ENCODE assay signal across 9 mouse cellular contexts in the genomic region with DNA sequence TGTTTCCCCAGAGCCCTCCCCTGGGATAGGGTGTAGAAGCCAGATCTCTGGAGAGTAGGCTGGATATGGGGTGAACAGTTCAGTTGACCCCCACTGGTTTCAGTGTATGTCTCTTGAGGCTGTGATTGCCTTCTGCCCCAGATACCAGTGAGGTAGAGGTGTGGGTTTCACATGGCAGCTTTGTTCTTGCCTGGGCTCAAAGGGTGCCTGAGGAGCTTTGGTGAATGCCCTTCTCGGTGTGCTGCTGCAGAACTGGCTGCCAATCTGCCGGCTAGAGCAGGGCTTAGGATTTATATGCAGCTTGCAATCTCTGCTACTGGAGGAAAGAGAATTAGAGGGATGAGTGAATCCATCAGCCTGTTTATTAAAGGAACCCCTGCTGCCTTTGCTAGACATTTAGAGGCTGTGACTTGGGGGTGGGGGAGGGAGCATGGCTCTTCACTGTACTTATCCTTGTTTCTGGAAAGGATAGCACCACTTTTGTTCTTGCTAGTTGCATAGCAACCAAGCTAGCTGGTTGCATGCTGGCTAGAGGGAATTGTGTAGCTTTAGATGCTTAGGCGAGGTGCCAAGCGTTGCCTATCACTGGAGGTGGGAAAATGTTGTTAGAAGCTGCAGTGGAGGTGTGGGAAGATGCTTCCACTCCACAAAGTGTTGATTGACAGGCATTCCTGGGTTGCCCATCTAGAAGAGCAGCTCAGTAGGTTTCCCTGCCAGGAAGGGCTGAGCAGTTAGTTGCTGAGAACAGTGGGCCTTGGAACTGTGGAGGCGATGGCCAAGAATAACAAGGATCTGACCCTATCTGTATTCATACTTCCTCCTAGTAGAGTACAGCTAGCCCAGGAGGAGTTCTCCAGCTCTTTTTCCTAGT. TPM values are rescaled to one million over a fixed set of nuclear protein-coding genes. Genes with fewer than 3 reads are reported as not detected.
DNase-seq lines count a peak whose midpoint lies in the region; ATAC-seq and TF ChIP-seq lines count a peak whose summit lies in the region.
"Had no signal": no experiment of that assay in that cellular context is flagged by ENCODE, and none has a peak within 500 bp of the region (broad histone marks: within the 10 kb centered on the region; RNA-seq: fewer than 3 reads in every experiment).

No protein-coding gene starts in this region.

- no peak overlapping the region for H3K27ac ChIP-seq in embryonic facial prominence, embryonic 14.5 days (replicated peaks; ENCODE audit: low read depth, low read length)
- no peak overlapping the region for H3K27ac ChIP-seq in embryonic facial prominence, embryonic 10.5 days (replicated peaks)
- peak overlapping the region; percentile 90 for H3K27ac ChIP-seq in cortical plate, adult 2 months (ENCODE audit: insufficient read depth, low read length)
- H3K27ac ChIP-seq in hindbrain, embryonic 16.5 days (ENCODE audit: low read depth, low read length), result peak overlapping the region; percentile 69
- H3K27ac ChIP-seq in neural tube, embryonic 14.5 days (ENCODE audit: low read depth, low read length), result peak overlapping the region; percentile 89
- no peak overlapping the region for H3K27ac ChIP-seq in stomach, postnatal 0 days (replicated peaks)
- H3K27ac ChIP-seq: limb, embryonic 15.5 days had no signal

- no peak for TF ChIP-seq POLR2A in cortical plate, adult 2 months (IDR thresholded peaks at IDR 0.05; ENCODE audit: extremely low read depth, insufficient read depth, low read length)

- no peak for TF ChIP-seq EP300 in stomach, postnatal 0 days (optimal IDR thresholded peaks at IDR 0.05)

- WGBS in embryonic facial prominence, embryonic 14.5 days, result 75% methylated on average over 5 of the region's 5 CpGs
- whole genome bisulfite sequencing in embryonic facial prominence, embryonic 10.5 days, result 79% methylated on average over 5 of the region's 5 CpGs
- WGBS in hindbrain, embryonic 16.5 days, result 27% methylated on average over 5 of the region's 5 CpGs
- WGBS in neural tube, embryonic 14.5 days, result 31% methylated on average over 5 of the region's 5 CpGs
- 66% methylated on average over 5 of the region's 5 CpGs for WGBS in stomach, postnatal 0 days

- H3K9me3 ChIP-seq in embryonic facial prominence, embryonic 14.5 days (ENCODE audit: control insufficient read depth, low read length), result no peaks in the 10 kb centered on the region
- H3K9me3 ChIP-seq in embryonic facial prominence, embryonic 10.5 days, result no peaks in the 10 kb centered on the region
- no peaks in the 10 kb centered on the region for H3K9me3 ChIP-seq in hindbrain, embryonic 16.5 days (ENCODE audit: control insufficient read depth, low read length)
- no peaks in the 10 kb centered on the region for H3K9me3 ChIP-seq in neural tube, embryonic 14.5 days (ENCODE audit: control insufficient read depth, low read length)
- H3K9me3 ChIP-seq in stomach, postnatal 0 days (ENCODE audit: control insufficient read depth, low read length), result no peaks in the 10 kb centered on the region
- H3K9me3 ChIP-seq: limb, embryonic 15.5 days had no signal

- H3K4me2 ChIP-seq in embryonic facial prominence, embryonic 14.5 days (ENCODE audit: low read depth, low read length), result no peak overlapping the region
- peak overlapping the region; percentile 14 for H3K4me2 ChIP-seq in hindbrain, embryonic 16.5 days (ENCODE audit: low read length)
- H3K4me2 ChIP-seq in neural tube, embryonic 14.5 days (ENCODE audit: low read depth, low read length), result peak overlapping the region; percentile 26
- H3K4me2 ChIP-seq in stomach, postnatal 0 days (replicated peaks; ENCODE audit: low read depth), result no peak overlapping the region
- H3K4me2 ChIP-seq: limb, embryonic 15.5 days had no signal

- DNase-seq in embryonic facial prominence, embryonic 14.5 days (ENCODE audit: low spot score), result peak; percentile 23
- DNase-seq in embryonic facial prominence, embryonic 10.5 days (ENCODE audit: low spot score), result no peak
- DNase-seq in natural killer cell, adult 2 months (ENCODE audit: low spot score in 2 of 2), result no peak
- DNase-seq in cerebellum, postnatal 36 days, result no peak
- DNase-seq in stomach, postnatal 0 days (ENCODE audit: low spot score), result no peak

- no peak overlapping the region for H3K4me3 ChIP-seq in embryonic facial prominence, embryonic 14.5 days (ENCODE audit: low read depth, low read length)
- no peak overlapping the region for H3K4me3 ChIP-seq in embryonic facial prominence, embryonic 10.5 days
- H3K4me3 ChIP-seq in cortical plate, adult 2 months (ENCODE audit: insufficient read depth, low read length), result no peak overlapping the region
- H3K4me3 ChIP-seq in hindbrain, embryonic 16.5 days (ENCODE audit: low read length), result no peak overlapping the region
- no peak overlapping the region for H3K4me3 ChIP-seq in neural tube, embryonic 14.5 days (ENCODE audit: low read depth, low read length)
- no peak overlapping the region for H3K4me3 ChIP-seq in stomach, postnatal 0 days (ENCODE audit: low read depth, low read length)
- H3K4me3 ChIP-seq: limb, embryonic 15.5 days had no signal

- ATAC-seq in embryonic facial prominence, embryonic 14.5 days (ENCODE audit: low read depth), result peak; percentile 47; the same call in 1 of the 2 replicates
- ATAC-seq in hindbrain, embryonic 16.5 days, result peak; percentile 93
- peak; percentile 93 for ATAC-seq in neural tube, embryonic 14.5 days (ENCODE audit: low read depth)
- no peak for ATAC-seq in stomach, postnatal 0 days (ENCODE audit: low FRiP score, low TSS enrichment)

- TF ChIP-seq CTCF in cortical plate, adult 2 months (IDR thresholded peaks at IDR 0.05; ENCODE audit: extremely low read depth, insufficient read depth, low read length), result no peak
- no peak for TF ChIP-seq CTCF in stomach, postnatal 0 days (IDR thresholded peaks at IDR 0.05; ENCODE audit: low read depth)

- H3K9ac ChIP-seq in embryonic facial prominence, embryonic 14.5 days (ENCODE audit: low read depth, low read length), result 0 out of 2 replicates have a peak overlapping the region, but pooled peaks have one; percentile 19
- H3K9ac ChIP-seq in hindbrain, embryonic 16.5 days (ENCODE audit: low read depth, low read length), result peak overlapping the region; percentile 20; the same call in 1 of the 2 replicates
- H3K9ac ChIP-seq in neural tube, embryonic 14.5 days (replicated peaks; ENCODE audit: low read depth, low read length), result no peak overlapping the region; the same call in 1 of the 2 replicates
- no peak overlapping the region for H3K9ac ChIP-seq in stomach, postnatal 0 days (ENCODE audit: low read length)
- H3K9ac ChIP-seq: limb, embryonic 15.5 days had no signal

- H3K4me1 ChIP-seq in embryonic facial prominence, embryonic 14.5 days (ENCODE audit: control insufficient read depth, insufficient read depth, low read length), result no peaks in the 10 kb centered on the region
- H3K4me1 ChIP-seq in embryonic facial prominence, embryonic 10.5 days, result peaks cover 9% of the 10 kb centered on the region; the same call in 1 of the 2 replicates
- peaks cover 21% of the 10 kb centered on the region for H3K4me1 ChIP-seq in cortical plate, adult 2 months (ENCODE audit: control insufficient read depth, insufficient read depth, low read length)
- H3K4me1 ChIP-seq in hindbrain, embryonic 16.5 days (ENCODE audit: control insufficient read depth, insufficient read depth, low read depth, low read length), result peaks cover 21% of the 10 kb centered on the region
- peaks cover 16% of the 10 kb centered on the region; the same call in 1 of the 2 replicates for H3K4me1 ChIP-seq in neural tube, embryonic 14.5 days (ENCODE audit: control insufficient read depth, insufficient read depth, low read length)
- H3K4me1 ChIP-seq in stomach, postnatal 0 days (replicated peaks; ENCODE audit: control insufficient read depth, insufficient read depth), result no peaks in the 10 kb centered on the region
- H3K4me1 ChIP-seq: limb, embryonic 15.5 days had no signal

- no peaks in the 10 kb centered on the region for H3K27me3 ChIP-seq in embryonic facial prominence, embryonic 14.5 days (replicated peaks; ENCODE audit: control insufficient read depth, insufficient read depth, low read length)
- H3K27me3 ChIP-seq in embryonic facial prominence, embryonic 10.5 days (replicated peaks; ENCODE audit: low read depth, poor library complexity, severe bottlenecking), result no peaks in the 10 kb centered on the region
- H3K27me3 ChIP-seq in hindbrain, embryonic 16.5 days (replicated peaks; ENCODE audit: control insufficient read depth, insufficient read depth, low read length), result no peaks in the 10 kb centered on the region
- H3K27me3 ChIP-seq in neural tube, embryonic 14.5 days (ENCODE audit: control insufficient read depth, insufficient read depth, low read length), result no peaks in the 10 kb centered on the region
- H3K27me3 ChIP-seq in stomach, postnatal 0 days (ENCODE audit: control insufficient read depth, insufficient read depth, low read length), result no peaks in the 10 kb centered on the region
- H3K27me3 ChIP-seq: limb, embryonic 15.5 days had no signal

- H3K36me3 ChIP-seq in embryonic facial prominence, embryonic 14.5 days (ENCODE audit: control insufficient read depth, insufficient read depth, low read length), result no peaks in the 10 kb centered on the region
- H3K36me3 ChIP-seq in embryonic facial prominence, embryonic 10.5 days (replicated peaks), result peaks cover 33% of the 10 kb centered on the region
- H3K36me3 ChIP-seq in hindbrain, embryonic 16.5 days (ENCODE audit: control insufficient read depth, insufficient read depth, low read length), result no peaks in the 10 kb centered on the region
- no peaks in the 10 kb centered on the region for H3K36me3 ChIP-seq in neural tube, embryonic 14.5 days (ENCODE audit: control insufficient read depth, insufficient read depth, low read length)
- H3K36me3 ChIP-seq in stomach, postnatal 0 days (ENCODE audit: control insufficient read depth, insufficient read depth, low read length), result no peaks in the 10 kb centered on the region

RNA-seq across cellular contexts. Expression of gene Aco2, which starts 7.7 kb away (rescaled TPM):
- 160 and 165 TPM in 2 replicates for polyA plus RNA-seq in embryonic facial prominence, embryonic 14.5 days (2014; fragmentation: Nextera tagmentation; extraction: Ambion mirVana)
- polyA plus RNA-seq in embryonic facial prominence, embryonic 10.5 days (2016; fragmentation: Nextera tagmentation; extraction: Ambion mirVana), result 153 TPM in 2 replicates
- 533 and 545 TPM in 2 replicates for polyA plus RNA-seq in cortical plate, adult 2 months (2012; rRNA removed)
- 333 and 346 TPM in 2 replicates for polyA plus RNA-seq in hindbrain, embryonic 16.5 days (2015; fragmentation: Nextera tagmentation; extraction: Ambion mirVana)
- polyA plus RNA-seq in neural tube, embryonic 14.5 days (2014; fragmentation: Nextera tagmentation; extraction: Ambion mirVana), result 278 and 281 TPM in 2 replicates
- 130 and 141 TPM in 2 replicates for polyA plus RNA-seq in stomach, postnatal 0 days (2015; fragmentation: Nextera tagmentation; extraction: Ambion mirVana)

RNA-seq across cellular contexts. Expression of gene Phf5a, which starts 8.1 kb away (rescaled TPM):
- polyA plus RNA-seq in embryonic facial prominence, embryonic 14.5 days (2014; fragmentation: Nextera tagmentation; extraction: Ambion mirVana), result 138 and 146 TPM in 2 replicates
- polyA plus RNA-seq in embryonic facial prominence, embryonic 10.5 days (2016; fragmentation: Nextera tagmentation; extraction: Ambion mirVana), result 260 and 267 TPM in 2 replicates
- polyA plus RNA-seq in cortical plate, adult 2 months (2012; rRNA removed), result 53.3 and 57.7 TPM in 2 replicates
- 118 and 122 TPM in 2 replicates for polyA plus RNA-seq in hindbrain, embryonic 16.5 days (2015; fragmentation: Nextera tagmentation; extraction: Ambion mirVana)
- polyA plus RNA-seq in neural tube, embryonic 14.5 days (2014; fragmentation: Nextera tagmentation; extraction: Ambion mirVana), result 129 and 138 TPM in 2 replicates
- polyA plus RNA-seq in stomach, postnatal 0 days (2015; fragmentation: Nextera tagmentation; extraction: Ambion mirVana), result 75.8 and 77.0 TPM in 2 replicates

RNA-seq across cellular contexts. Expression of gene Tob2, which starts 21.2 kb away (rescaled TPM):
- polyA plus RNA-seq in embryonic facial prominence, embryonic 14.5 days (2014; fragmentation: Nextera tagmentation; extraction: Ambion mirVana), result 23.0 and 26.8 TPM in 2 replicates
- polyA plus RNA-seq in embryonic facial prominence, embryonic 10.5 days (2016; fragmentation: Nextera tagmentation; extraction: Ambion mirVana), result 20.1 and 20.3 TPM in 2 replicates
- 19.9 and 21.0 TPM in 2 replicates for polyA plus RNA-seq in cortical plate, adult 2 months (2012; rRNA removed)
- 15.7 and 18.4 TPM in 2 replicates for polyA plus RNA-seq in hindbrain, embryonic 16.5 days (2015; fragmentation: Nextera tagmentation; extraction: Ambion mirVana)
- polyA plus RNA-seq in neural tube, embryonic 14.5 days (2014; fragmentation: Nextera tagmentation; extraction: Ambion mirVana), result 12.4 and 13.4 TPM in 2 replicates
- polyA plus RNA-seq in stomach, postnatal 0 days (2015; fragmentation: Nextera tagmentation; extraction: Ambion mirVana), result 18.8 and 20.5 TPM in 2 replicates

RNA-seq across cellular contexts. Expression of gene Polr3h, which starts 46.3 kb away (rescaled TPM):
- polyA plus RNA-seq in embryonic facial prominence, embryonic 14.5 days (2014; fragmentation: Nextera tagmentation; extraction: Ambion mirVana), result 70.4 and 72.6 TPM in 2 replicates
- polyA plus RNA-seq in embryonic facial prominence, embryonic 10.5 days (2016; fragmentation: Nextera tagmentation; extraction: Ambion mirVana), result 74.3 and 84.5 TPM in 2 replicates
- 61.5 and 63.0 TPM in 2 replicates for polyA plus RNA-seq in cortical plate, adult 2 months (2012; rRNA removed)
- polyA plus RNA-seq in hindbrain, embryonic 16.5 days (2015; fragmentation: Nextera tagmentation; extraction: Ambion mirVana), result 88.2 and 105 TPM in 2 replicates
- polyA plus RNA-seq in neural tube, embryonic 14.5 days (2014; fragmentation: Nextera tagmentation; extraction: Ambion mirVana), result 88.1 and 98.4 TPM in 2 replicates
- 65.6 and 66.4 TPM in 2 replicates for polyA plus RNA-seq in stomach, postnatal 0 days (2015; fragmentation: Nextera tagmentation; extraction: Ambion mirVana)

RNA-seq across cellular contexts. Expression of gene Csdc2, which starts 56.8 kb away (rescaled TPM):
- 20.2 and 20.9 TPM in 2 replicates for polyA plus RNA-seq in embryonic facial prominence, embryonic 14.5 days (2014; fragmentation: Nextera tagmentation; extraction: Ambion mirVana)
- 8.1 and 8.5 TPM in 2 replicates for polyA plus RNA-seq in embryonic facial prominence, embryonic 10.5 days (2016; fragmentation: Nextera tagmentation; extraction: Ambion mirVana)
- polyA plus RNA-seq in cortical plate, adult 2 months (2012; rRNA removed), result 111 and 115 TPM in 2 replicates
- polyA plus RNA-seq in hindbrain, embryonic 16.5 days (2015; fragmentation: Nextera tagmentation; extraction: Ambion mirVana), result 287 and 292 TPM in 2 replicates
- 170 and 208 TPM in 2 replicates for polyA plus RNA-seq in neural tube, embryonic 14.5 days (2014; fragmentation: Nextera tagmentation; extraction: Ambion mirVana)
- polyA plus RNA-seq in stomach, postnatal 0 days (2015; fragmentation: Nextera tagmentation; extraction: Ambion mirVana), result 9.5 and 9.7 TPM in 2 replicates

Comparison
In these comparisons a context has a peak if more than half of its experiments do, and no peak if none do; other contexts are left out.
1. H3K27ac ChIP-seq: peak in cortical plate, adult 2 months (single experiment), hindbrain, embryonic 16.5 days (single experiment) and neural tube, embryonic 14.5 days (single experiment); none in embryonic facial prominence, embryonic 14.5 days (single experiment), embryonic facial prominence, embryonic 10.5 days (single experiment) and stomach, postnatal 0 days (single experiment).
2. H3K4me2 ChIP-seq: peak in hindbrain, embryonic 16.5 days (single experiment) and neural tube, embryonic 14.5 days (single experiment); none in embryonic facial prominence, embryonic 14.5 days (single experiment) and stomach, postnatal 0 days (single experiment).
3. H3K9ac ChIP-seq: peak in embryonic facial prominence, embryonic 14.5 days (single experiment) and hindbrain, embryonic 16.5 days (single experiment); none in neural tube, embryonic 14.5 days (single experiment) and stomach, postnatal 0 days (single experiment).